Mouse (Mus musculus) bone marrow, adult 2 months (tissue): ENCODE data around the gene Kif5c.

Experiments
- CTCF ChIP-seq: fragments of 200-500 bp; IDR thresholded peaks from 2 replicates; pipeline ENCODE4 v1.5.1; 2011; ENCODE audit warnings: low read length, control low read depth; ENCODE audit not compliant: control insufficient read depth, insufficient read depth
- POLR2A ChIP-seq: fragments of 200-500 bp; IDR thresholded peaks from 2 replicates; pipeline ENCODE4 v1.6.1; 2011; ENCODE audit warnings: low read depth, mild to moderate bottlenecking, control low read depth, low read length, borderline replicate concordance; ENCODE audit not compliant: control insufficient read depth

GRCm38 (mm10) chr2:49787376-49788050 is 168.4 kb downstream of the Kif5c start, which contains the start of gene Lypd6b:
- TF ChIP-seq CTCF: no peak
- TF ChIP-seq POLR2A: no peak
